Mouse (Mus musculus): ENCODE data around the gene Tmprss5. TPM values are rescaled to one million over a fixed set of nuclear protein-coding genes. Genes with fewer than 3 reads are reported as not detected.

Tmprss5 gene
- polyA plus RNA-seq (2015; fragmentation: Nextera tagmentation; extraction: Ambion mirVana), result 0.10 TPM in 1 of 2 replicates, not detected in the other

- DNase-seq (ENCODE audit: low spot score), result no peak
Measured at GRCm38 (mm10) chr9:49081107-49081506, at the start of gene Tmprss5. TSS of gene Tmprss5 (plus strand) at chr9:49081260.

GRCm38 (mm10) chr9:49034764-49035163 is 46.3 kb upstream of the Tmprss5 start:
- DNase-seq (ENCODE audit: low spot score), result no peak

- DNase-seq (ENCODE audit: low spot score), result no peak
Measured at GRCm38 (mm10) chr9:49050901-49051300, 30.2 kb upstream of the Tmprss5 start.

GRCm38 (mm10) chr9:49051349-49051748 is 29.7 kb upstream of the Tmprss5 start:
- peak; percentile 61 for DNase-seq (ENCODE audit: low spot score)

- DNase-seq (ENCODE audit: low spot score), result no peak
Measured at GRCm38 (mm10) chr9:49054028-49054427, 27.0 kb upstream of the Tmprss5 start.

GRCm38 (mm10) chr9:49055333-49056205 is 25.5 kb upstream of the Tmprss5 start, which contains the start of gene Zw10:
TSS of gene Zw10 (plus strand) at chr9:49055613.
- peak; percentile 94 for DNase-seq (ENCODE audit: low spot score)

GRCm38 (mm10) chr9:49076847-49077246 is 4.2 kb upstream of the Tmprss5 start:
- no peak for DNase-seq (ENCODE audit: low spot score)

GRCm38 (mm10) chr9:49081561-49081960 is 501 bp downstream of the Tmprss5 start:
- DNase-seq (ENCODE audit: low spot score), result peak; percentile 42

- DNase-seq (ENCODE audit: low spot score), result no peak
Measured at GRCm38 (mm10) chr9:49087317-49087716, 6.3 kb downstream of the Tmprss5 start.

GRCm38 (mm10) chr9:49098871-49099270 is 17.8 kb downstream of the Tmprss5 start:
- no peak for DNase-seq (ENCODE audit: low spot score)

GRCm38 (mm10) chr9:49102328-49102727 is 21.3 kb downstream of the Tmprss5 start:
- DNase-seq (ENCODE audit: low spot score), result no peak

- DNase-seq (ENCODE audit: low spot score), result no peak
Measured at GRCm38 (mm10) chr9:49109101-49109500, 28.0 kb downstream of the Tmprss5 start.

- DNase-seq (ENCODE audit: low spot score), result no peak
Measured at GRCm38 (mm10) chr9:49110476-49111220, 29.6 kb downstream of the Tmprss5 start.

- no peak for DNase-seq (ENCODE audit: low spot score)
Measured at GRCm38 (mm10) chr9:49111296-49111695, 30.2 kb downstream of the Tmprss5 start.

GRCm38 (mm10) chr9:49118271-49118825 is 37.3 kb downstream of the Tmprss5 start:
- no peak for DNase-seq (ENCODE audit: low spot score)

GRCm38 (mm10) chr9:49119759-49120158 is 38.7 kb downstream of the Tmprss5 start:
- no peak for DNase-seq (ENCODE audit: low spot score)

- no peak for DNase-seq (ENCODE audit: low spot score)
Measured at GRCm38 (mm10) chr9:49125706-49126105, 44.6 kb downstream of the Tmprss5 start.

GRCm38 (mm10) chr9:49130514-49131010 is 49.5 kb downstream of the Tmprss5 start:
- no peak for DNase-seq (ENCODE audit: low spot score)

GRCm38 (mm10) chr9:49143841-49144240 is 62.8 kb downstream of the Tmprss5 start:
- no peak for DNase-seq (ENCODE audit: low spot score)

- DNase-seq (ENCODE audit: low spot score), result no peak
Measured at GRCm38 (mm10) chr9:49145776-49146175, 64.7 kb downstream of the Tmprss5 start.

- DNase-seq (ENCODE audit: low spot score), result no peak
Measured at GRCm38 (mm10) chr9:49147031-49147430, 66.0 kb downstream of the Tmprss5 start.
